Mouse (Mus musculus): Measurements from ENCODE around the gene Olfr986. TPM values are rescaled to one million over a fixed set of nuclear protein-coding genes. Genes with fewer than 3 reads are reported as not detected.

Gene Olfr986
- not detected for total RNA-seq (2023)

GRCm38 (mm10) chr9:40180620-40181019 lies at the start of gene Olfr986:
Gene Olfr986 (plus strand): TSS chr9:40180920.

GRCm38 (mm10) chr9:40192098-40193038 lies 11.6 kb downstream of the Olfr986 start, which contains the start of gene Zfp202:
Gene Zfp202 (plus strand): TSS chr9:40192316.

Other genes starting within 250 kb of the Olfr986 start
- gene Olfr974, start 243.4 kb upstream of the Olfr986 start, total RNA-seq (2023) = not detected
- not detected for gene Olfr975, start 228.9 kb upstream of the Olfr986 start, total RNA-seq (2023)
- gene Olfr976, start 219.8 kb upstream of the Olfr986 start, total RNA-seq (2023) = not detected
- not detected for gene Olfr978, start 188.8 kb upstream of the Olfr986 start, total RNA-seq (2023)
- not detected for gene Olfr979, start 177.5 kb upstream of the Olfr986 start, total RNA-seq (2023)
- gene Olfr980, start 171.3 kb upstream of the Olfr986 start, total RNA-seq (2023) = not detected
- not detected for gene Olfr981, start 159.5 kb upstream of the Olfr986 start, total RNA-seq (2023)
- not detected for gene Olfr982, start 107.1 kb upstream of the Olfr986 start, total RNA-seq (2023)
- not detected for gene Olfr983, start 87.3 kb upstream of the Olfr986 start, total RNA-seq (2023)
- gene Olfr984, start 66.7 kb upstream of the Olfr986 start, total RNA-seq (2023) = under 1 TPM in 1 of 2 experiments, not detected in 1; 0.13 TPM
- not detected for gene Olfr985, start 50.7 kb upstream of the Olfr986 start, total RNA-seq (2023)
- gene Tmem225, start 32.8 kb upstream of the Olfr986 start, total RNA-seq (2023) = not detected
- under 1 TPM; 0.68 to 0.71 TPM for gene Zfp202, start 11.4 kb downstream of the Olfr986 start, total RNA-seq (2023)
- not detected for gene Scn3b, start 88.3 kb downstream of the Olfr986 start, total RNA-seq (2023)

Measured in neutrophil, adult 83 days (primary cell).